Mouse (Mus musculus): ENCODE results near the gene Isca1. TPM values are rescaled to one million over a fixed set of nuclear protein-coding genes. Genes with fewer than 3 reads are reported as not detected.

Isca1 gene
- polyA plus RNA-seq, 1 experiment, result 271 TPM

GRCm38 (mm10) chr13:59710230-59710629 is 59.4 kb downstream of the Isca1 start, which contains the start of gene Spata31d1a:
Spata31d1a (minus strand) TSS chr13:59710330.
- no peak within 1 kb of the TSS for H3K4me3 ChIP-seq (ENCODE audit: insufficient read depth, low read length)
- H3K4me1 ChIP-seq (ENCODE audit: control insufficient read depth, insufficient read depth, low read length), result no peaks in the 10 kb centered on the region
- TF ChIP-seq CTCF (IDR thresholded peaks at IDR 0.05; ENCODE audit: extremely low read depth, insufficient read depth, low read length) (no peak), POLR2A (IDR thresholded peaks at IDR 0.05; ENCODE audit: extremely low read depth, insufficient read depth, low read length) (no peak)
- H3K27ac ChIP-seq (ENCODE audit: insufficient read depth, low read length), result no peak within 1 kb of the TSS

Other genes starting within 250 kb of the Isca1 start
- 105 and 106 TPM in 2 replicates for gene Agtpbp1, start 184.6 kb downstream of the Isca1 start, polyA plus RNA-seq (2012; rRNA removed)
- gene Naa35, start 184.6 kb downstream of the Isca1 start, polyA plus RNA-seq (2012; rRNA removed), result 78.4 and 79.8 TPM in 2 replicates
- gene Golm1, start 94.0 kb downstream of the Isca1 start, polyA plus RNA-seq (2012; rRNA removed), result 13.1 and 17.0 TPM in 2 replicates
- not detected in 2 replicates for gene 4921517D22Rik, start 75.7 kb downstream of the Isca1 start, polyA plus RNA-seq (2012; rRNA removed)
- gene Spata31d1a, start 59.5 kb downstream of the Isca1 start, polyA plus RNA-seq (2012; rRNA removed), result 0.10 TPM in 1 of 2 replicates, not detected in the other
- 0.04 and 0.06 TPM in 2 replicates for gene Spata31d1b, start 57.5 kb downstream of the Isca1 start, polyA plus RNA-seq (2012; rRNA removed)
- 0.04 and 0.08 TPM in 2 replicates for gene Spata31d1d, start 38.1 kb downstream of the Isca1 start, polyA plus RNA-seq (2012; rRNA removed)
- 0.34 and 0.56 TPM in 2 replicates for gene 1700014D04Rik, start 23.1 kb downstream of the Isca1 start, polyA plus RNA-seq (2012; rRNA removed)
- gene Gm49354, start 12.4 kb upstream of the Isca1 start, polyA plus RNA-seq (2012; rRNA removed), result not detected in 2 replicates
- gene Tut7, start 53.3 kb upstream of the Isca1 start, polyA plus RNA-seq (2012; rRNA removed), result 36.6 and 39.0 TPM in 2 replicates